Mouse (Mus musculus) ZHBTc4 (cell line): Measurements from ENCODE around the gene Parva.
A peak's percentile ranks its signal among the peaks of the same experiment; 100 is the strongest.

Source experiments
- DNase-seq: peaks from one replicate; pipeline ENCODE4 v3.0.0-alpha.2; 2011; ENCODE audit warnings: low read depth, low spot score

Parva gene

GRCm38 (mm10) chr7:112511309-112511708 is 84.0 kb downstream of the Parva start:
- DNase-seq = no peak

DNA sequence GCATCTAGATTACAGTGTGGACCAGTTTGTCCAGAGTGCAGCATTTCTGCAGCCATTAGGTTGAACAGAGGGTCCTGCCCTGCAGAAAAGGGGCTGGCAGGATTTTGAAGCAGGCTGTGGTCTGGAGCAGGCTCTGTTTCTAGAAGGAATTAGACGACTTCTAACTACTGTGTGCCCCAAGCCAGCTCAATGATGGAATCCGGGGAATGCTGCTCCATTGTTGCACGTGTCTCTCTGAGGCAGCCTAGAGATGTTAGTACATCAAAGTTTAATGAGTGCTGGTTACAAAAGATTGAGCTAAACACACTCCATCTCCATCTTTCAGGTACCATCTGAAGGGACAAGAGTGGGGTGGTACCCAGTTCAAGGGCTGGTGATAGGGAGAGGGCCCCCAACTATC is 85.0 kb downstream of the Parva start:
- peak; percentile 35 for DNase-seq

GRCm38 (mm10) chr7:112512895-112513294 is 85.6 kb downstream of the Parva start:
- no peak for DNase-seq

DNA sequence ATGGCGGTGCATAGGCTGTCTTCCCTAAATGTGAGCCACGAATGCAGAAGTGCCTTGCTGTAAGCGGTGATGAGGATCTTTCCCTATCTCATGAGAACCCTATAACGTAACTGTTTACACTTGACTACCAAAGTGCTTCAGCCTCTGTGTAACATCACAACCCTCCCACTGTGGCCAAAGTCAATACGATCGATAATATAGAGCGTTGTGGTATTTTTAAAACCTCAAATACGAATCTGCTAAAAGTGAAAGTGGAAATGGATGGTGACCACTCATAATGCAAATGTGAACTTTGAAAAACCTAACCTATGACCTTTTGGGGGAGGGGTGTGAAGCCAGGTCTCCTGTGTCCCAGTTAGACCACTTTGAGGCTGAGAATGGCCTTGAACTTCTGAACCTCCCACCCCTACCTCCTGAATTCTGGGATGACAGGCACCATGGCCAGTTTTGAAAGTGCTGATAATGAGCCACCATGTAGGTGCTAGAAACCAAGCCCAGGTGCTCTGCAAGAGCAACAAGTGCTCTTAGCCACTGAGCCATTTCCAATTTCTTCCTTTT is 87.4 kb downstream of the Parva start:
- DNase-seq = no peak

DNA sequence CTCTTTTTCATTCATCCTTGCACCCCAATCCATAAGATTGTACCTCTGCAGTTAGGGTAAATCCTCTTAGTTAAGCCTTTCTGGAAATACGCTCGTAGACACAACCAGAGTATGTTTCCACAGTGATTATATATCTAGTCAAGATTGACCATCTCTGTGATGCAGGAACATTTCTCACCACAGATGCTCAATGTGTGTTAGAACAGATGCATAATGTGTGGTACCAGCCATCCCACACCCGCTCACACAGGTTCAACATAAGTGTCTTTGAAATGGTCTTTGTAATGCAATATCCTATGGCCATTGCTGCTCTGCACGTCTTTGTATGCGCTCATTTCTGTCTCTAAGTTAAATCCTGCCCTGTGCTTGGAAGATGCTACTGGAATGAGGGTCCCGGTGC is 98.2 kb downstream of the Parva start:
- DNase-seq = no peak

DNA sequence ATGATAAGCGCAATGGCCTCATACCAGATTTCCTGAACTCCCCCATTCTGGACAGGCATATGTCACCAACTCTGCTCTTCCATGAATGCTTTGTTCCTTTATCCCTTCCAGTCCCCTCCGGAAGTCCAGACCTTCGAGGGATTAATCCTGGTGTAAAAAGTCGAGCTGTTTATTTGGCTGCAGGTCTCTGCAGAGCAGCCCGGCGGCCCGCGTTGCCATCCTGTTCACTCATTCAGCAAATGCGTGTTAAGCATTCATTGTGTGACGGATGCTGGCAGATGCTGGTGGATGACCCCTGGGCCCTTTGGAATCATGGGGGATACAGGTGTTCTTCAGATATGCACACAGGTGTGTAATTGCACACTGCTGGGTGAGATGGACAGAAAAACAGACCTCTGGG is 98.9 kb downstream of the Parva start:
- DNase-seq = no peak

DNA sequence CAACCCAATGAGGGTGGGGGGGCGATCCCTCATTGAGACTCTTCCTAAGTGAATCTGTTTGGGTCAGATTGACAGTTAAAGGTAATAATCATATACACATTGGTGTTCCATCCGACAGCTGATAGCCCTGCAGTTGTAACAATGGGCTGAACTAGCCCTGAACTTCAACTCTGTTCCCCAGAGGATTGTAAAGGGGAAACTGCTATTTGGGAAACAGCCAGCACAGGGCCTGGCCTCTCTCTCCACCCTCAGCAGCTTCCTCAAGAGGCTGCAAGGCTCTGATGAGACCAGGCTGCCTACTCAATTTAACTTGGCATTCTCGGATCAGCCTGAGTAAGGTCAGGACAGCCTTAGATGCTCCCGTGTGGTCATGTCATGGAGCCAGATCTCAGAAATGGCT is 99.9 kb downstream of the Parva start:
- DNase-seq = no peak

DNA sequence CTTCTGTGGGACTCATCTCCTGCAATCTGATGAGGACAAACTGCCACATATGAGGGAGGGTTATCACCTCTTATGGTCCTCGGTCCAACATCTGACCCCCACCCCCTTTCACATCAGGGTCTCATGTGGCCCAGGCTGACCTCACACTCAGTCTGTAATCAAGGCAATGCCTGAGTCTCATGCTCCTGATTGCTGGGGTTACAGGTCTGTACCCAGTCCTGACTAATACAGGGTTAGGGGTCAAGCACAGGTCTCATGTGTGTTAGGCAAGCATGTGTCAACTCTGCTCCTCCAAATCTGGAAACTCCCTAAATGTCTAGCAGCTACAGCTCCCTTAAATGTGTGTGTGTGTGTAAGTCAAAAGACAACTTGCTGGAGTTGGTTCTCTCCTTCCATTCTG is 100.8 kb downstream of the Parva start:
- no peak for DNase-seq

GRCm38 (mm10) chr7:112528582-112529360 is 101.5 kb downstream of the Parva start:
- no peak for DNase-seq

- no peak for DNase-seq
These were observed 103.6 kb downstream of the Parva start for GRCm38 (mm10) chr7:112530924-112531323.

DNA sequence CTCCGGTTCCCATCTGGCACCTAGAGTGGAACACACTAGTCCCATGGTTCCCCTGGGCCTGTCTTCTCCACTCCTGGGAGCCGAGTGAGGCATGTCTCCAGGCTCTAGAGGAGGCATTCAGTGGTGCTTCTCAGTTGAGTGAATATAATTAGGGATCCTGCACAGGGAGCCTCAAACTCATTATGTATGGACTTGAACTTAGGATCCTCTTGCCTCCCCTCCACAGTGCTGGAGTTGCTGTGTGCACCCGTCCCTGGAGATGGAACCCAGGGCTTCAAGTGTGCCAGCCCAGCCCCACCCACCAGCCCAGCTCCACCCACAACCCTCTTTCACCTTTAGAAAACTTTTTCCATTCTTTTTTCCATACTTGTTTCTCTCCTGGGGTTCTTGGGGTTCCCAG is 106.8 kb downstream of the Parva start:
- DNase-seq = no peak

- peak; percentile 79 for DNase-seq
These were observed 108.2 kb downstream of the Parva start for GRCm38 (mm10) chr7:112535408-112535921.

DNA sequence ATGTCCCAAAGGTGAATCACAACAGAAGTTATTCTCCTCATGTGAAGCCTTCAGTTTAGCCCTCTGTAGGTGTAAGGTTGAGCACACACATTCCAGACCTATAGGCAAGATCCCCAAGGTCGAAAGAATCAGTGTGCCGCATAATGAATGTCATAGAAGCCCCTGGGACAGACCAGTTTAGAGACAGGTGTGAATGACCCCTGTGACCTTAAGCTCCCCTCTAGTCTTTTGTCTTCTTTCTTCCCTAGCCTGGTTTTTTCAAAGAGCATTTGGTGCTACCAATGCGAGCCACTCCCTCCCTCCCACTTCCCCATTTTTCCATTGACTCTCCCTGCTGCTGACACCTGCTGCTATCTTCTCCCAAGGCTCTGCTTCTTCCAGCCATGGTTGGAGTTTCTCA is 121.8 kb downstream of the Parva start:
- DNase-seq = peak; percentile 64

DNA sequence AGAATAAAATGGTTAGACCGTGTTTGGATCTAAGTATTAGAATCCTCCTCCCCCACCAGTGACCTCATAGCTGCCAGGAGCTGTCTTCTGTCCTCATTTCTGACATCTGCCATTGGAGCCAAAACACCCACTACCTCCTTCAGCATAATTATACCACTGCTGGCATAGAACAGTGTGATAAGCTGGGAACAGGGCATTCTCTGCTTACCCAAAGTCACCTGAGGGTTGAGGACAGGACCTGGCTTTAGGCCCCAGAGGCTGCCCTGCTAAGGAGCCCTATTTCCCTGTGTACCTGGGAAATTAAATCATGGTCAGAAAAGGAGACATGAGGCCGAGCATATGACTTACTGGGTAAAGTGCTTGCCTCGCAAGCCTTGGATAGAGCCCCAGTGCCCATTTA is 134.2 kb downstream of the Parva start:
- DNase-seq = no peak

DNA sequence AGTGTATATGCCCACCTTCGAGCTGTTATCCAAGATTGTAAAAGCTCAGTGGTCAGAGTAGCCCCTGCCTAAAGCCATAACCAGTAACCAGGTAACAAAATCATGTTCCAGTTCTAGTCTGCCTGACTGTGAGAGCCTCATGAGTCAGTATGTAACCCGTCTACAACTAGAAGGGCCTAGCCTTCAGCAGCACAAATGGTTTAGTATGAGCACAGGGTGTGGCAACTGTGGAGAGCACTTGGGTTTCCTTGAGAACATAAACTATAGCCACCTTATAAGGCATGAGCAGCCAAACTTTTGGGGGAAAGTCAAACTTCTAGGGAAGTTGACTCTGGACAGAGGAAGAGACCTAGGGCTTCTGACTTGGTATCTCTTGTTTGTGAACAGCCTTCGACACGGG is 139.7 kb downstream of the Parva start:
- DNase-seq = no peak

DNA sequence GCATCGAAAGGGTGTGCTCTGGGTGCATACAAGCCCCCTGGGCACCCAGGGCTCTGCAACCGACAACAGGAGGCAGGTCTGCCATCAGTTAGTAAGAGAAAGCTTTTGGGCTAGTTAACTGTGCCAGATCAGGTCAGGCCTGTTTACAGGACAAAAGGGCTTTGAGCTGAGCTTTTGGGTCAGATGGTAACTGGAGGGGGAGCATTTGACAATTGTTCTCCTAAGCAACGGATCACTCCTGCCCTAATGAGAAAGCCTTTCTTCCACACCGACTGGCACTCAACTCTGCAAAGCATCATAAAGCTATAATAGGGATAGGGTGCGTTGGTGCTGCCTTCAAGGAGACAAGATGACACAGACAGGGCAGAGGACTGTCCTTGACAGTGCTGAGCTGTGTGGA is 141.7 kb downstream of the Parva start:
- no peak for DNase-seq

DNA sequence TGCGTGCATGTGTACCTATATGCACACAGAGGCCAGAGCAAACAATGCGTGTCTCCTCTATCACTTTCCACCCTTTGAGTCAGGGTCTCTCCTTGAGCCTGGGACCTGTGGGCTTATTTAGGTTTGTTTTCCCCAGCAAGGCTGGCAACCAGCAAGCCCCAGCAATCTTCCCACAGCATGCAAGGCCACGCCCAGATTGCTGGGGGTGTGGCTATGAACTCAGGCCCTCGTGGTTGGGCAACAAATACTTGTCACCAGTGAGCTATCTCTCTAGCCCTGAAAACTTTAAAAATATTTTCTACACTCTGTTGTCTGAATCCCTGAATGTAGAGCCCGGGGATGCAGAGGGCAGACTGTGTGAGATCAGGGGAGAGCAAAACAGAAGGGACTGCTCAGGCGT is 154.3 kb downstream of the Parva start:
- DNase-seq = peak; percentile 46

DNA sequence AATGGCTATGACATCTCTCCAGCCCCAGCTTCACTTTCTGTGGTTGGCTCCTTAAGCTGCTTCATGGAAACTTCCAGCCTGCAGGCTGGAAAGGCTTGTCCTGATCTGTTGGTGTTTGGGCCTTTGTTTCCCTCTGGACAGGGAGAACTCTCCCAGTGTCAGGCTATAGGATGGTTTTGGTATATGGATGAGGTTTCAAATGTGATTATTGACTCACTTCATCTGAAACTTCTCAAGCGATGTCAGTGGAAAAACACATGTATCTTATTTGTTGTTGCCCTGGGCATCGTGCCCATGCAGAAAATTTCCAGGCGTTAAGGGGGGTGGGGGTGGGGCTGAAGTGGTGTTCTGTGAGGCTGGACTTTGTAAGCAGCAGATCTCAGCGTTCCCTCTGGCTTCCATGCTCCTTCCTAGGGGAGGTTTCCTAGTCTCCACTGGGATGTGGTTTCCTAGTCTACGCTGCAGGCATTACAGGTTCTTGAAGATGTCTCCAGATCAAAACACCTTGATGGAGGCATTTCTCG is 155.6 kb downstream of the Parva start:
- DNase-seq = no peak

DNA sequence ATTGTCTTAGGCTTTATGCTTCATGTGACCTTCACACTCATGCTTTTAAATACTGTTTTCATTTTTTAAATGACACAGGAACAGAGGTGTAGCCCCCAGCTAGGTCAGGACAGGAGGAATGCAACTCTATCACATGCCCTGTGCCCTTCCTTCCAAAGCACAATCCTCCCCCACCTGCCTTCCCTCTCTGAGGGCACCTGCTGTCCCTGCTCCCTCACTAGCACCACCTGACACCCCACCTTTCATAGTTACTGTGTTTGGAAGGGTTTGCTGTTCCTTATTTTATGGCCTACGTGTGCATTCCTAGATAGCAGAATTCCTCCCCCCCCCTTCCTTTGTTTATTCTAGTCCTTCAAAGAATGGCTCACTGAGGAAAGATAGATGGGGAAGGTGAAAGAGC is 160.1 kb downstream of the Parva start:
- no peak for DNase-seq

GRCm38 (mm10) chr7:112589530-112589929 is 162.2 kb downstream of the Parva start:
- DNase-seq = no peak

DNA sequence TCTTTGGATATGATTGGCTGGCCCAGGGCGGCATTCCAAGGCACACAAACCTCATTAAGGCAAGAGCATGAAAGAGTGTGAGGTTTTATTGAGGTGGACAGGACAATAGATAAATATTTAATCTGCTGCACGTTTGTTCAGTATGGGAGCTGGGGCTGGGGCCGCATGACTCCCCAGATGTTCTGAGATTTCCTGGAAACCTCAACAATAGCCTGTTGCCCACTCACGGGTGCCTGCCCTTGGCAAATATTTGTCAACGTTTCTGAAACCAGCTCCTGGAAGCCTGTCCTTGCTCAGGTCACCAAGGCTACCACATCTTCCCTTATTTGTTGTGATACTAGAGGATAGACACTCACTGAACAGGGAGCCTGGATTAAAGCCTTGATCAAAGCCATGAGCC is 166.3 kb downstream of the Parva start:
- DNase-seq = no peak

GRCm38 (mm10) chr7:112595226-112595850 is 168.0 kb downstream of the Parva start:
- DNase-seq = peak; percentile 35

- no peak for DNase-seq
These were observed 172.3 kb downstream of the Parva start for GRCm38 (mm10) chr7:112599650-112600049.
